Mouse (Mus musculus) heart, postnatal 4 days (tissue): ENCODE results near the gene Rbfox1. TPM values are rescaled to one million over a fixed set of nuclear protein-coding genes. Genes with fewer than 3 reads are reported as not detected.
A peak's percentile ranks its signal among the peaks of the same experiment; 100 is the strongest.

Experiments
- DNase-seq: peaks from one replicate; pipeline ENCODE4 v3.0.0; 2021
- total RNA-seq, 2 experiments: library from RNA; stranded (reverse); gene quantifications; 2 replicates each; pipeline ENCODE4 v1.2.3; 2021

The Rbfox1 gene
- total RNA-seq, 2 experiments from 2014 or later = 22.3 to 24.5 TPM

GRCm38 (mm10) chr16:6955102-6955675 is 1070.0 kb downstream of the Rbfox1 start:
- no peak for DNase-seq

GRCm38 (mm10) chr16:6961931-6962379 is 1076.8 kb downstream of the Rbfox1 start:
- DNase-seq = no peak

GRCm38 (mm10) chr16:6962508-6962907 is 1077.4 kb downstream of the Rbfox1 start:
- DNase-seq = no peak

GRCm38 (mm10) chr16:6963533-6963932 is 1078.4 kb downstream of the Rbfox1 start:
- no peak for DNase-seq

GRCm38 (mm10) chr16:6964720-6965583 is 1079.8 kb downstream of the Rbfox1 start:
- DNase-seq = no peak

GRCm38 (mm10) chr16:6969986-6970385 is 1084.8 kb downstream of the Rbfox1 start:
- no peak for DNase-seq

- DNase-seq = no peak
These were observed 1091.2 kb downstream of the Rbfox1 start for GRCm38 (mm10) chr16:6976341-6976740.

GRCm38 (mm10) chr16:6983947-6984346 is 1098.8 kb downstream of the Rbfox1 start:
- no peak for DNase-seq

- peak; percentile 85 for DNase-seq
These were observed 1100.9 kb downstream of the Rbfox1 start for GRCm38 (mm10) chr16:6986031-6986430.

GRCm38 (mm10) chr16:6986494-6986893 is 1101.3 kb downstream of the Rbfox1 start:
- no peak for DNase-seq

- peak; percentile 54 for DNase-seq
These were observed 1107.1 kb downstream of the Rbfox1 start for GRCm38 (mm10) chr16:6992251-6992650.

- no peak for DNase-seq
These were observed 1108.0 kb downstream of the Rbfox1 start for GRCm38 (mm10) chr16:6993180-6993579.

GRCm38 (mm10) chr16:6997109-6997508 is 1112.0 kb downstream of the Rbfox1 start:
- DNase-seq = no peak

GRCm38 (mm10) chr16:6997834-6998233 is 1112.7 kb downstream of the Rbfox1 start:
- no peak for DNase-seq

GRCm38 (mm10) chr16:7004565-7004964 is 1119.4 kb downstream of the Rbfox1 start:
- DNase-seq = no peak

GRCm38 (mm10) chr16:7005478-7005877 is 1120.3 kb downstream of the Rbfox1 start:
- peak; percentile 51 for DNase-seq

- no peak for DNase-seq
These were observed 1132.2 kb downstream of the Rbfox1 start for GRCm38 (mm10) chr16:7017310-7017709.

GRCm38 (mm10) chr16:7034231-7034630 is 1149.1 kb downstream of the Rbfox1 start:
- DNase-seq = no peak

GRCm38 (mm10) chr16:7036566-7036965 is 1151.4 kb downstream of the Rbfox1 start:
- DNase-seq = no peak

GRCm38 (mm10) chr16:7036988-7037387 is 1151.8 kb downstream of the Rbfox1 start:
- no peak for DNase-seq

GRCm38 (mm10) chr16:7038639-7039260 is 1153.6 kb downstream of the Rbfox1 start:
- DNase-seq = no peak

- no peak for DNase-seq
These were observed 1154.5 kb downstream of the Rbfox1 start for GRCm38 (mm10) chr16:7039404-7040367.
